ENCODE assay signal across 8 mouse cellular contexts in the genomic region with DNA sequence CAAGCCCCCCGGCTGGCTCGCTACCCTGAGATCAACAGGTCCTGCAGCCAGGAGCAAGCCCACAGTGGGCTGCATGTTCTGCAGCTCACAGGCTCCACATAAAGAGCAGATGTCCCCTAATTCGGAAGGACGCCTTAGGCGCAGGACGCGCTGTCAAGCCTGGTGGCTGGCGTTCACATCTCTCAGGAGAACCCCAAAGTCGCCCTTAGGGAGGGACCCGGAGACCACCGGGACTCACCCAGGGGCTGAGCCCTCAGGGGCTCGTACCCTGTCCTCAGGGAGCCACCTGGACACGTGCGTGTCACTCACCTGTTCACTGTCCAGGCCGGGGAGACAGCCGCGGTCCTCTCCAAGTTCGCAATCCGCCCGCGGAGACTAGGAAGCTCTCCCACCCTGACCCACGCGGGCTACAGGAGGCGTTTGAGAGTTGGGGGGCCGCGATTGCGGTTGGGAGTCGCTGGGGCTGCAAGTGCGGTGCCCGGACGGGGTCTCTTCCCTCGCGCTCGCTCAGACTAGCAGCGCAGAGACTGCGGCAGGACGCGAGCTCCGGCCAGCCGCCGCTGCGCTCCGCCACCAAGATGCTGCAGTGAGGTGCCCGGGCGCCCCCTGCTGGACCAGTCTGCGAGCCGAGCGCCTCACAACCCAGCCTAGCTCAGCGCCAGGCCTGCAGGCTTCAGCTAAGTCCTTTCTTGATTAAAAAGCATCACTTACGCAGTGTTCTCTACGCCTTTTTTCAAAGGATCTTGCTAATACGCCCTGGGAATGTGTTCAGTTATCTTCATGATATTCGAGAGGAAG. TPM values are rescaled to one million over a fixed set of nuclear protein-coding genes. Genes with fewer than 3 reads are reported as not detected.
A peak's percentile ranks its signal among the peaks of the same experiment; 100 is the strongest.
DNase-seq lines count a peak whose midpoint lies in the region; ATAC-seq lines count a peak whose summit lies in the region.

No protein-coding gene starts in this region.

- intact Hi-C loops in left cerebral cortex, postnatal 36 days (cut with DNase I) = loop anchor here (1.0 to 10.0 kb wide), 3 partner anchors 71 to 305 kb away; no protein-coding TSS in a partner anchor

- peak overlapping the region; percentile 74 for H3K27ac ChIP-seq in midbrain, embryonic 10.5 days (replicated peaks)

- H3K9me3 ChIP-seq in midbrain, embryonic 10.5 days (replicated peaks) = no peaks in the 10 kb centered on the region

- H3K36me3 ChIP-seq in midbrain, embryonic 10.5 days = no peaks in the 10 kb centered on the region

- ATAC-seq in granulocyte monocyte progenitor cell, adult 5-6 weeks (replicated peaks; ENCODE audit: poor library complexity, severe bottlenecking) = peak; percentile 99

- peaks cover 12% of the 10 kb centered on the region for H3K4me1 ChIP-seq in midbrain, embryonic 10.5 days

- peak; percentile 96 for DNase-seq in adrenal gland, postnatal 14 days
- DNase-seq in embryo, embryonic 11.5 days (ENCODE audit: low read depth, low spot score) = peak; percentile 81
- peak; percentile 69 for DNase-seq in kidney, adult 11 months
- DNase-seq in left cerebral cortex, postnatal 36 days (ENCODE audit: low spot score in 2 of 2) = peak; percentile 89 to 90
- DNase-seq in midbrain, embryonic 10.5 days (ENCODE audit: low spot score) = peak; percentile 92
- peak; percentile 92 for DNase-seq in right cerebral cortex, postnatal 25 days
- DNase-seq in urinary bladder, postnatal 25 days (ENCODE audit: low spot score) = peak; percentile 97

- under 1% methylated on average over 53 of the region's 53 CpGs for WGBS in midbrain, embryonic 10.5 days

- H3K27me3 ChIP-seq in midbrain, embryonic 10.5 days (ENCODE audit: low read depth, poor library complexity, severe bottlenecking) = peaks cover 38% of the 10 kb centered on the region

- H3K4me3 ChIP-seq in midbrain, embryonic 10.5 days = peak overlapping the region; percentile 67

RNA-seq across cellular contexts. Expression of gene Rerg, which starts 0.9 kb away (rescaled TPM):
- total RNA-seq in adrenal gland, postnatal 14 days (2021) = 103 and 108 TPM in 2 replicates
- not detected in 2 replicates for total RNA-seq in granulocyte monocyte progenitor cell, adult 5-6 weeks (2014; fragmentation: Nextera tagmentation)
- total RNA-seq in granulocyte monocyte progenitor cell, adult 5-6 weeks (2017) = 1.6 TPM in 1 of 2 replicates, not detected in the other
- 1 to 10 TPM; 8.5 to 9.1 TPM for total RNA-seq in left cerebral cortex, postnatal 36 days (2021)
- 0.39 and 0.83 TPM in 2 replicates for polyA plus RNA-seq in midbrain, embryonic 10.5 days (2016; fragmentation: Nextera tagmentation; extraction: Ambion mirVana)

Comparison
In these comparisons a context has a peak if more than half of its experiments do, and no peak if none do; other contexts are left out.
1. Peak in every context shown above with its lines: DNase-seq, ATAC-seq, H3K4me3 ChIP-seq and H3K27ac ChIP-seq.
2. RNA of gene Rerg, which starts 0.9 kb away (total RNA-seq): 103 to 108 TPM in adrenal gland, postnatal 14 days; 8.5 to 9.1 TPM in left cerebral cortex, postnatal 36 days and 1.6 TPM in granulocyte monocyte progenitor cell, adult 5-6 weeks; every median in the first group is over 10 times any median in the second.